Mouse (Mus musculus): ENCODE results near the gene Birc7.

The Birc7 gene

GRCm38 (mm10) chr2:180966092-180966882 lies 37.5 kb downstream of the Birc7 start:
- no peak for DNase-seq (ENCODE audit: inconsistent age in 2 of 2, low spot score in 1 of 2)

DNA sequence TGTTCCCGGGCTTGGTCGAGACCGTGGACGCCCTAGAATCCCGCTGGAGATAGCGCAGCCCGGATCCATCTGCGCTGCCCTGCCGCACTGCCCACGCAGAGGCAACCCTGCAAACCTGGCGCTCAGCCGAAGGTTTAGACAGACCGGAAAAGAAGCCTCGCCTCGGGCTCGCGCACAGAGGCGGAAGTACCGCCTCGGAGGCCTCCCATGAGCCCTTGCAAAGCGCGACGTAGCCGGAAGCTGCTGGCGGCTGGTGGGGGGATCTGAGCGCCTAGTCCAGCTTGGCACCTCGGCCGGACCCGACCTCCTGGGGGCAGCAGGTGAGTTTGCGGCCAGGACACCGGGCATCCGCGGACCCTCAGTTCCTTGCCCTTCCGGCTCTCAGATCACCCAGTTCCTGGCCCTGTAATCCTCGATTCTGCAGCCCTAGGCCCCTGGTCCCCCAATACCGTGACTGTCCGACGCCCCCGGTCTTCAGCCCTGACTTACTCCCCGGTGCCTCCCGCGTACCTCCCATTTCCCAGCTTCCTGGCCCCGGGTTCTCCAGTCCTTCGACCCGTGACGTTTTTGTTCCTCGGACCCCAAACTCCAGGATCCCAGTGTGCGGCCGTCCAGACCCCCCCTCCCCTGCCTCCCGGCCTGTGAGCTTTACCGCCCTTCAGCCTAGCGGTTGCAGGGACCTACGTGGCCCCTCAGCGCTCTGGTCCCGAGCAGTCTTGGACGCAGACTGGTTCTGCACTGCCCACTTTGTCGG lies 38.4 kb downstream of the Birc7 start, which contains the start of gene Arfgap1:
Arfgap1 (plus strand) TSS at position 216 of the 754 bp plus-strand sequence.
- peak; percentile 94 to 97 for DNase-seq (ENCODE audit: inconsistent age in 2 of 2, low spot score in 1 of 2)

DNA sequence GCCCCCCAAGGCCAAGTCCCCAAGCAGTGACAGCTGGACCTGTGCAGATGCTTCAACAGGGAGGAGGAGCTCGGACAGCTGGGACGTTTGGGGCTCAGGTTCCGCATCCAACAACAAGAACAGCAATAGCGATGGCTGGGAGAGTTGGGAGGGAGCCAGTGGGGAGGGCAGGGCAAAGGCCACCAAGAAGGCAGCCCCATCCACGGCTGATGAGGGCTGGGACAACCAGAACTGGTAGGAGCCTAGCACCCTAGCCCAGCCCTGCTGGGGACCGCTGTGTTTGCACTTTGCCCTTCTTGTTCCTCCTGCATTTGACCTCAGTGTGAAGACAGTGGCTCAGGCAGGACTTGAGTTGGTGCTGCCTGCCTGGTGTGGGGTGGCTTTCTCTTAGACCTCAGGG lies 52.3 kb downstream of the Birc7 start:
- DNase-seq (ENCODE audit: inconsistent age in 2 of 2, low spot score in 1 of 2), result no peak

All from adrenal gland, adult (tissue).